In the genomic region with DNA sequence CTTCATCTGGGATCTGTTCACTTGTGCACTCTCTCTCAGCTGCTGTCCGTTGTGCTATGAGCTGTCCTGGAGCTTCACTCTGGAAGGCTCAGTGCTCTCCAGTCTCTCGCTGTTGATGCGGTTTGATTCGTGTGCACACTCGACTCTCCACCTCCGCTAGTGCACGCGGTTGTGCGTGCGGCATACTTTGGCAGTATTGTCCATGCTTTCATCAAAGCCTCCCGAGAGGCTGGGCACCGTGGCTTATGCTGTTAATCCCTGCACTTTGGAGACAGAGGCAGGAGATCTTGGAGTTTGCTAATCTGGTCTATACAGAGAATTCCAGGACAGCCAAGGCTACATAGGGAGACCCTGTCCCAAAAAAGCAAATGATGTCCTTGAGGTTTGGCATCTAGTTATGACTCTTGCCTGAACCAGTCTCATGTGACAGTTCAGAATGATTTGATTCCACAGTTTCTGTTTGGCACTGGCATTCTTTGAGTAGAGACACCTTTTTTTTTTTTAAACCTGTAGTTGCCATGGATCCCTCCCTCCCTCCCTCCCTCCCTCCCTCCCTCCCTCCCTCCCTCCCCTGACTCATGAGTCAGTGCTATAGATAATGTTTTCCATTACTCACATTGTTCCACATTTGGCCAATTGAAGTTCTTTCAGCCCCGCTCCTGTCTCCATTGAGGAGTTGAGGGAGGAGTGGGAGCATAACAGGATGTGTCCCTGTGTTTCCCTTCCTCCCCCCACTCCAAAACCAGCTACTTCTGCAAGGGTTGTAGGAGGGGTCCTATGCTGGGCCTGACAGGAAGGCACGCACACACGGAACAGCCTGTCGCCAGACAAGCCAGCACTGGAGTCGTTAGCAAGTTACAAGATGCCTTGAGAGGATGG, we compare ENCODE assay signal across 8 mouse cellular contexts.
DNase-seq lines count a peak whose midpoint lies in the region; ATAC-seq and TF ChIP-seq lines count a peak whose summit lies in the region.

No protein-coding gene starts in this region.

- WGBS in bone marrow, adult 2 months: 88% methylated on average over 17 of the region's 17 CpGs
- 34% methylated on average over 17 of the region's 17 CpGs for WGBS in heart, embryonic 14.5 days
- 68% methylated on average over 17 of the region's 17 CpGs for WGBS in limb, embryonic 15.5 days

- peak; percentile 57 for ATAC-seq in heart, embryonic 14.5 days (ENCODE audit: insufficient number of reproducible peaks, insufficient read depth, low FRiP score, low read depth)
- ATAC-seq in limb, embryonic 15.5 days (ENCODE audit: insufficient number of reproducible peaks, low FRiP score, low TSS enrichment, low read depth): no peak

- TF ChIP-seq POLR2A in bone marrow, adult 2 months (IDR thresholded peaks at IDR 0.05; ENCODE audit: borderline replicate concordance, control insufficient read depth, low read depth, low read length): no peak

- H3K4me1 ChIP-seq in bone marrow, adult 2 months (ENCODE audit: control insufficient read depth, insufficient read depth, low read length): peaks cover 2% of the 10 kb centered on the region
- H3K4me1 ChIP-seq in heart, embryonic 14.5 days (ENCODE audit: control insufficient read depth in 2 of 2, insufficient read depth in 2 of 2, low read length in 2 of 2): peaks cover 70 to 98% of the 10 kb centered on the region in 2 experiments
- peaks cover 79% of the 10 kb centered on the region for H3K4me1 ChIP-seq in limb, embryonic 15.5 days

- H3K4me2 ChIP-seq in heart, embryonic 14.5 days (ENCODE audit: low read length): peak overlapping the region; percentile 36
- H3K4me2 ChIP-seq in limb, embryonic 15.5 days: no peak overlapping the region

- peaks cover 15% of the 10 kb centered on the region for H3K36me3 ChIP-seq in heart, embryonic 14.5 days (ENCODE audit: control insufficient read depth, insufficient read depth, low read length)
- H3K36me3 ChIP-seq in limb, embryonic 15.5 days: peaks cover 10% of the 10 kb centered on the region

- no peaks in the 10 kb centered on the region for H3K27me3 ChIP-seq in heart, embryonic 14.5 days (ENCODE audit: control insufficient read depth, insufficient read depth, low read length)
- no peaks in the 10 kb centered on the region for H3K27me3 ChIP-seq in limb, embryonic 15.5 days

- no peak for TF ChIP-seq CTCF in bone marrow, adult 2 months (IDR thresholded peaks at IDR 0.05; ENCODE audit: control insufficient read depth, insufficient read depth, low read length)

- H3K9ac ChIP-seq in heart, embryonic 14.5 days (ENCODE audit: low read length): peak overlapping the region; percentile 56
- H3K9ac ChIP-seq in limb, embryonic 15.5 days: no peak overlapping the region

- peak overlapping the region; percentile 10; the same call in 1 of the 2 replicates for H3K27ac ChIP-seq in bone marrow, adult 2 months (ENCODE audit: control insufficient read depth, insufficient read depth, low read depth, low read length, poor library complexity)
- H3K27ac ChIP-seq in heart, embryonic 14.5 days (replicated peaks in 1 of 2; ENCODE audit: control insufficient read depth in 1 of 2, insufficient read depth in 1 of 2, low read depth in 2 of 2, low read length in 2 of 2): peak overlapping the region; percentile 85 to 94
- peak overlapping the region; percentile 63 for H3K27ac ChIP-seq in limb, embryonic 15.5 days

- no peaks in the 10 kb centered on the region for H3K9me3 ChIP-seq in heart, embryonic 14.5 days (ENCODE audit: control insufficient read depth, low read length)
- H3K9me3 ChIP-seq in limb, embryonic 15.5 days: no peaks in the 10 kb centered on the region

- no peak overlapping the region for H3K4me3 ChIP-seq in bone marrow, adult 2 months (replicated peaks; ENCODE audit: control insufficient read depth, low read depth, low read length)
- H3K4me3 ChIP-seq in heart, embryonic 14.5 days (ENCODE audit: control insufficient read depth in 1 of 2, insufficient read depth in 1 of 2, low read depth in 1 of 2, low read length in 2 of 2): no peak overlapping the region
- H3K4me3 ChIP-seq in limb, embryonic 15.5 days: no peak overlapping the region

- peak; percentile 1 for DNase-seq in kidney, adult 11 months
- no peak for DNase-seq in kidney, adult 9 months
- DNase-seq in CD4-positive, CD25-positive, alpha-beta regulatory T cell, adult 2 months (ENCODE audit: low read depth, low spot score): peak; percentile 46
- DNase-seq in right cerebral cortex, postnatal 10 days (ENCODE audit: low spot score in 2 of 2): peak; percentile 35 to 58
- no peak for DNase-seq in yolk sac, embryonic 10.5 days (ENCODE audit: low spot score)

Comparison
In these comparisons a context has a peak if more than half of its experiments do, and no peak if none do; other contexts are left out.
1. DNase-seq: peak in kidney, adult 11 months (single experiment), CD4-positive, CD25-positive, alpha-beta regulatory T cell, adult 2 months (single experiment) and right cerebral cortex, postnatal 10 days (2 of 2); none in kidney, adult 9 months (single experiment) and yolk sac, embryonic 10.5 days (single experiment).
2. H3K27ac ChIP-seq: peak in every context shown above with its lines; median percentile 90 in heart, embryonic 14.5 days; 63 in limb, embryonic 15.5 days; 10 in bone marrow, adult 2 months.